Mouse (Mus musculus): ENCODE measurements at regions not wholly inside any gene's neighbourhood (a gene's known extent, or its start where the extent isn't known, plus 50 kb on each side); places are given as distances from the start of the nearest gene placed in this dataset.

- TF ChIP-seq CTCF (IDR thresholded peaks at IDR 0.05) (no peak), EP300 (IDR thresholded peaks at IDR 0.05) (no peak)
These were observed 145.3 kb downstream of the 3100002H09Rik start for GRCm38 (mm10) chr4:124465229-124465820.

Data from lung, postnatal 0 days (tissue).